Mouse (Mus musculus) Muller cell, postnatal 12 days (primary cell): ENCODE results near the gene Cryga.
"Not testable (repeated sequence)": the region's sequence is repeated elsewhere in the genome, so short reads cannot be mapped to it uniquely, and the experiment has no call there.

ENCODE experiments used
- DNase-seq: peaks from one replicate; pipeline ENCODE4 v3.0.0-alpha.2; 2015; ENCODE audit errors: inconsistent ontology term

The Cryga gene

GRCm38 (mm10) chr1:65091566-65091965, 11.6 kb downstream of the Cryga start:
- DNase-seq = peak; percentile 36

GRCm38 (mm10) chr1:65090370-65090769, 12.8 kb downstream of the Cryga start:
- DNase-seq = no peak

GRCm38 (mm10) chr1:65088567-65089356, 14.4 kb downstream of the Cryga start:
- peak; percentile 50 for DNase-seq

DNA sequence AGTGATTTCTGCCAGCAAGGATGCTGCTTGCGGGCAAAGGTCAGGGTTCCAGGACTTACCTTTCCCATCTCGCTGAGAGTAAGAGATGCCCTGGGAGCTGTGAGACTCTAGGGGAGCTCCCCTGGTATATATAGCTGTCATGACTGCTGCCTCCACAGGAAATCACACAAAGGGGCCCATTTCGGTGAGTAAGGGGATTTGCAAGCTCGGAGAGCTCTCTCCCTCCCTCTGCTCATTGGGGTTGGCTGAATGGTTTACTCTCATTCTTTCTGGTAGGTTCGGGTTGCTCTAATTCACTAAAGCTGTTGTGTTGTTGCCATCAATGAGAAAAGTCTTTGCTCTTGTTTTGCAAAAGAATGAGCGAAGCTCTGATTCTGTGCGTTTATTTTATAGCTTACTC, 21.0 kb downstream of the Cryga start, which contains the start of gene Crygb:
Crygb (minus strand) TSS at position 101 of the 400 bp plus-strand sequence.
- DNase-seq = no peak

GRCm38 (mm10) chr1:65075607-65076006, 27.6 kb downstream of the Cryga start:
- DNase-seq = peak; percentile 31

DNA sequence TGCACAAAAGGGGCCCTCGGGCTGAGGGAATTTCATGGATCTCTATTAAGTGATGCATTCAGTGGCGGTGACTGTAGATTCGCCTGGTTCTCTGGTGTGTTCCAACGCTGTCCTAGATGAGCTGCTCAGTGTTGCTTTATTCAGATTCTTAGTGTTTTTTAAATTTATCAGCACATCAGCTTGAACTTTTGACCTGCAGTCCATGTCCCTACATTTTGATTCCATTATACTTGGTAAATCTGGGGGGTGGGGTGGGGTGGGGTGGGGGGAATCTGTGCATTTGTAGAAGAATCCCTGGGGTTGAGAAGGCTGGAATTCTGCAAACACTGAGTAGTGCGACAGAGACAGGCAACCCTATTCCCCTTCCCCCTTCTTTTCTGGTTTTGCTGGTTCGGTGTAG, 29.6 kb downstream of the Cryga start, which contains the start of gene Crygc:
Crygc (minus strand) TSS at position 101 of the 400 bp plus-strand sequence.
- no peak for DNase-seq

DNA sequence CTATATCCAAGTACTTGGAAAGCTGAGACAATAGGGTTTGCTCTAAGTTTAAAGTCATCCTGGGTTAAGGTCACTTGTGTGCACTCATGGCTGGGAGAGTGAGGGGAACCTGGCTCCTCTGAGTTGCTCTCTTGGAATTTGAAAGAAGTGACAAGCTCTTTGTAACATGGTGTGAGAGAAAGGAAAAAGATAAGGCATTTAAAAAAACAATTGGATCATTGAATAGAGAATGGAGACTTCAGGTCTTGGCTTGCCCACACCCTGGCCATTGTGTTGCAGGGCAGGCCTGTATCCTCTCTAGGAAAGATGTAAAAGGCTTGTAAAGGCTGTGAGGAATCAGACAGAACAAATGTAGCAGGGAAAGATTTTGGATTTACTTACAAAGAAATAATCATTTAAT, 35.3 kb downstream of the Cryga start:
- DNase-seq = no peak

DNA sequence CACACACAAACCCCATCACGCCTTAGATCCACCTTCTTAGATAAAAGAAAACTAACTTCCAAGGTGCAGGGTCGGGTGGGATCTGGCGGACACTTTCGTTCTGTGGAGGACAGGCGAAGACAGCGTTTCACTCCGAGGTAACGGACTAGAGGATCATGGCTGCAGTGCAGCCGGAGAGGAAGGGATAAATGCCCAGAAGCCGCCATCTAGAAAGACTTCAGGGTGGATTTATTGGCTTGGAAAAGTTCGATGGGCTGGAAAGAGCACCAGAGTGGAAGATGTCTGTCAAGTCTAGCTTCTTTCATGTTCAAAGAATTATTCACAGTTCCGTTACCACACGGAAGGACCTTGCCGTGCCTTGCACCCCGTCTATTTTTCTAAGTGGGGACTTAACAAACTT, 39.0 kb downstream of the Cryga start:
- DNase-seq = peak; percentile 33

DNA sequence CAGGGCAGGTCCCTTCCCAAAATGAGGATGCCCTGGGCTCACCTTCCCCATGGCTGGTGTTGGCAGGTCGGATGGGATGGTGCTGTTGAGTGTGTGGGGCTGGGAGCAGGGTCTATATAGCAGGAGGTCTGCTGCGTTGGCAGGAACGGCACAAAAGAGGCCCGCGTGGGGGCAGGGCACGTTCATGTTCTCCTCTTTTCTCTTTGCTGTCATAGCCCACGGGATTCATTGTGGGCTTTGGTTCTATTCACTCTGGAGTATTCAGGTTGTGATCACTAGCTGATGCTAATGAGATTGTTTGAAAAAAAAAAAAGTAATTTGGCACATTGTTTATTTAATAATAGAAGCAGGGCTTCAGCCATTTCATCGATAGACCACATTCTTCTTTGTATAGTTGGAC, 39.8 kb downstream of the Cryga start, which contains the start of gene Crygd:
Crygd (minus strand) TSS at position 101 of the 400 bp plus-strand sequence.
- no peak for DNase-seq

GRCm38 (mm10) chr1:65052140-65052539, 51.0 kb downstream of the Cryga start:
- no peak for DNase-seq

- no peak for DNase-seq
Observed at GRCm38 (mm10) chr1:65051696-65052095, 51.5 kb downstream of the Cryga start.

- not testable (repeated sequence) for DNase-seq
Observed at GRCm38 (mm10) chr1:65050952-65051351, 52.2 kb downstream of the Cryga start, which contains the start of gene Cryge. TSS of gene Cryge (minus strand) at chr1:65051149.
